Mouse (Mus musculus): Measurements from ENCODE around the gene Dusp6. TPM values are rescaled to one million over a fixed set of nuclear protein-coding genes. Genes with fewer than 3 reads are reported as not detected.

The Dusp6 gene
- total RNA-seq, 2 experiments from 2014 or later: 37.0 to 38.2 TPM

Other genes with a start within 250 kb of the Dusp6 start
- 10 to 100 TPM in 1 of 2 experiments, 1 to 10 TPM in 1; 8.6 to 11.2 TPM for gene Poc1b, start 156.2 kb upstream of the Dusp6 start, total RNA-seq (2021)
- gene Galnt4, start 155.1 kb upstream of the Dusp6 start, total RNA-seq (2021): 1 to 10 TPM; 6.1 to 6.3 TPM
- not detected for gene Phxr2, start 136.9 kb upstream of the Dusp6 start, total RNA-seq (2021)